Mouse (Mus musculus) myocyte (in vitro differentiated cells): ENCODE results near the gene Ppp1r3e.

Experiments used
- CEBPB ChIP-seq: IDR thresholded peaks from 2 replicates; pipeline ENCODE4 v1.6.1; 2011; ENCODE audit warnings: mild to moderate bottlenecking, moderate library complexity; ENCODE audit not compliant: poor library complexity, insufficient read depth, severe bottlenecking
- E2F4 ChIP-seq: IDR thresholded peaks from one replicate; pipeline ENCODE4 v1.6.1; 2011; ENCODE audit warnings: mild to moderate bottlenecking, control low read depth, moderate library complexity; ENCODE audit not compliant: insufficient read depth
- MAX ChIP-seq: IDR thresholded peaks from one replicate; pipeline ENCODE4 v1.6.1; 2011; ENCODE audit warnings: low read depth, mild to moderate bottlenecking, control low read depth
- POLR2A ChIP-seq: IDR thresholded peaks from one replicate; pipeline ENCODE4 v1.6.1; 2011; ENCODE audit warnings: low read depth, mild to moderate bottlenecking, control low read depth, moderate library complexity; ENCODE audit not compliant: insufficient read length
- POLR2AphosphoS2 ChIP-seq: IDR thresholded peaks from one replicate; pipeline ENCODE4 v1.6.1; 2011; ENCODE audit warnings: low read depth, control low read depth; ENCODE audit not compliant: insufficient read length
- REST ChIP-seq: IDR thresholded peaks from one replicate; pipeline ENCODE4 v1.6.1; 2011; ENCODE audit warnings: mild to moderate bottlenecking, control low read depth, moderate library complexity; ENCODE audit not compliant: insufficient read depth, insufficient read length
- SRF ChIP-seq: IDR thresholded peaks from one replicate; pipeline ENCODE4 v1.6.1; 2011; ENCODE audit warnings: low read depth; ENCODE audit not compliant: control insufficient read depth, insufficient read length
- TCF12 ChIP-seq: IDR thresholded peaks from one replicate; pipeline ENCODE4 v1.6.1; 2011; ENCODE audit warnings: mild to moderate bottlenecking, control low read depth; ENCODE audit not compliant: poor library complexity, insufficient read depth, severe bottlenecking
- USF1 ChIP-seq: IDR thresholded peaks from one replicate; pipeline ENCODE4 v1.6.1; 2011; ENCODE audit warnings: low read depth, mild to moderate bottlenecking, control low read depth, moderate library complexity

DNA sequence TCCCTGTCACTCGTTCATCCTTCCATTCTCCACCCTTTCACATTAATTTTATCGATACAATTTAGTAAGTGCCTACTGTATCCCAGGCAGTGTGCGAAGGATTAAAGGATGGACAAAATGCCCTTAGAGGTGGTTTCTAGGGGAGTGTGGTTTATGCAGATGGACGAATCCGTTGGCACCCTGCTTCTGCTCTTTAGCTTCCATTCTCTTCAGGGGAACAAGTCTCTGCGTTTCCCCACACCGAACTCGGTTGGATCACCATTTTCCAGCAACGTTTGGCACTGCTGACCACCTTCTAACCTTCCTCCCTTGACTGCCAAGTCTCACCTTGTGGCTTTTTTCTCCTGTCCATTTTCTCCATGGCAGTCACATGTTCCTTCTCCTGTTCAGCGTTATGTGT lies 36.0 kb upstream of the Ppp1r3e start:
- TF ChIP-seq MAX (no peak), E2F4 (no peak), SRF (no peak), POLR2A (no peak), REST (no peak), TCF12 (no peak), CEBPB (no peak), USF1 (no peak), POLR2AphosphoS2 (no peak)
